Mouse (Mus musculus): Measurements from ENCODE around the gene Tmem132c. TPM values are rescaled to one million over a fixed set of nuclear protein-coding genes. Genes with fewer than 3 reads are reported as not detected.

The Tmem132c gene
- polyA plus RNA-seq, 1 experiment from 2014 or later = 51.8 TPM

GRCm38 (mm10) chr5:127505697-127506096 lies 264.1 kb downstream of the Tmem132c start:
- Histone ChIP-seq H3K27ac (no peak overlapping the region), H3K9ac (no peak overlapping the region), H3K27me3 (no peaks in the 10 kb centered on the region), H3K4me3 (no peak overlapping the region), H3K9me3 (no peaks in the 10 kb centered on the region), H3K36me3 (no peaks in the 10 kb centered on the region), H3K4me1 (no peaks in the 10 kb centered on the region), H3K4me2 (replicated peaks) (no peak overlapping the region)
- WGBS = 79% methylated on average over 6 of the region's 6 CpGs
- no peak for ATAC-seq (ENCODE audit: insufficient number of reproducible peaks, insufficient read depth, low FRiP score, low TSS enrichment)

- ATAC-seq (ENCODE audit: insufficient number of reproducible peaks, insufficient read depth, low FRiP score, low TSS enrichment) = no peak
- H3K27me3 ChIP-seq = no peaks in the 10 kb centered on the region
- H3K27ac ChIP-seq = no peak overlapping the region
- WGBS = 86% methylated on average over 6 of the region's 6 CpGs
- no peaks in the 10 kb centered on the region for H3K36me3 ChIP-seq
- H3K4me2 ChIP-seq (replicated peaks) = no peak overlapping the region
- no peaks in the 10 kb centered on the region for H3K4me1 ChIP-seq
- no peak overlapping the region for H3K9ac ChIP-seq
- H3K4me3 ChIP-seq = no peak overlapping the region
- no peaks in the 10 kb centered on the region for H3K9me3 ChIP-seq
These were observed 270.0 kb downstream of the Tmem132c start for GRCm38 (mm10) chr5:127511653-127512052.

GRCm38 (mm10) chr5:127515960-127516359 lies 274.4 kb downstream of the Tmem132c start:
- no peak for ATAC-seq (ENCODE audit: insufficient number of reproducible peaks, insufficient read depth, low FRiP score, low TSS enrichment)
- Histone ChIP-seq H3K4me2 (replicated peaks) (no peak overlapping the region), H3K4me1 (no peaks in the 10 kb centered on the region), H3K27ac (no peak overlapping the region), H3K36me3 (no peaks in the 10 kb centered on the region), H3K9ac (no peak overlapping the region), H3K27me3 (no peaks in the 10 kb centered on the region), H3K4me3 (no peak overlapping the region), H3K9me3 (no peaks in the 10 kb centered on the region)
- 83% methylated on average over 9 of the region's 9 CpGs for WGBS

DNA sequence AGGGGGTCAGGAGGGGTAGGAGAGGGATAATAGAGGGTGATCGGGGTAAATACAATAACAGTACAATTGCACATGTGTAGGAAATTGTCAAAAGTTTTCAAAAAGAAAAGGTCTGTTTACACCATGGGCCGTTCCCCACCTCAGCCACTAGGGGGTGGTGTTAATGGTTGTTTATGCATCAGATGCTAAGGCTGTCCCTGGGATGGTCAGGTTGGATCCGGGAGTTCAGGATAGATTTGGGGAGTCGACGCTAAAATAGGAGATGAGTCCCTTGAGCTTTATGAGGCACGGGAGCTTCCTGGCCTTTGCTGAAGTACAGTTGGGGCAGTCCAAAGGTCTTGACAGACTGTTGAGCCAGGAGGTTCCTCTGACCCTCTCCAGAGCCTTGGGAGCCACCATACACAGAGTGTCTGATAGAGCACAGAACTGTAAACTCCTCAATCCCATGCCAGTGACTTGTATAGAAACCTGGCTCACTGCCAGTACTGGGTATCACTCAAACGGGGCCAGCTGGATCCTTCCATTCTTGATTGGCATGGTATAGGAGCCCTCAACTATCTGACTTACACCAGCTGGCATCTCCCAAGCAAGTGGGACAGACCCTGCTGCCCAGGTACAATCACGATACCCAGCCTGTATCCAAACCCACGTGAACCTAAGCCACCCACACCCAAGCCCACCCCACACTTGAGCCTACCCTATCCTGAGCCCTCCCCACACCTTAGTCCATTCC lies 281.3 kb downstream of the Tmem132c start:
- Histone ChIP-seq H3K27ac (no peak overlapping the region), H3K36me3 (no peaks in the 10 kb centered on the region), H3K27me3 (no peaks in the 10 kb centered on the region), H3K9ac (no peak overlapping the region), H3K9me3 (no peaks in the 10 kb centered on the region), H3K4me2 (replicated peaks) (no peak overlapping the region), H3K4me1 (no peaks in the 10 kb centered on the region), H3K4me3 (no peak overlapping the region)
- WGBS = 65% methylated on average over 9 of the region's 9 CpGs
- ATAC-seq (ENCODE audit: insufficient number of reproducible peaks, insufficient read depth, low FRiP score, low TSS enrichment) = no peak

DNA sequence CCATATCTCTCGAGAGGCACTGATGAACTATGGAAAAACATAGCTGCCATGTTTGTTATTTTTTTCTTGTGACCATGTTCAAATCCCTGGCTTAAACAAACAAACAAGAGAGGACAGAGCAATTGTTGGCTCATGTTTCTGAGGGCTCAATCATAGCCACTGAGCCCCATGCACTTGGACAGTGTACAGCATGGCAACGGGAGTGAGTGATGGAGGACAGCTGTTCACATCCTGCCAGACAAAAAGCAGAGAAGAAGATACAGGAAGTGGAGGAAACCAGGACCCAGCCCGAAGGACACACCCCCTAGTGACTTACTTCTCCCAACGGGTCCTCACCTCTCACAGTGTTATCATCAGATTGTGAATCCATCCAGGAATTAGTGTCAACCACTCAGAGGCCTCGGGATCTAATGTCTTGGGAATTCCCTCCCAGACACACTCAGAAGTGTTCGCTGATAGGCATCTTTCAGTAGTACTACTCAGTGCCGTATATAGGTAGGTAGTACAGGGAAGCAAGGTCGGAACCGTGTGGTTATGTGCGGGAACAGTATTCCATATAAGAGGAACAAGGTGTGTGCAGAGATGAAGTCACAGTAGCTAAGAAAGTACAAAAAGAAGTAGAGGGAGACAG lies 285.9 kb downstream of the Tmem132c start:
- Histone ChIP-seq H3K4me1 (no peaks in the 10 kb centered on the region), H3K27me3 (no peaks in the 10 kb centered on the region), H3K4me2 (replicated peaks) (no peak overlapping the region), H3K9ac (no peak overlapping the region), H3K4me3 (no peak overlapping the region), H3K27ac (no peak overlapping the region), H3K9me3 (no peaks in the 10 kb centered on the region), H3K36me3 (no peaks in the 10 kb centered on the region)
- WGBS = 80% methylated on average over 10 of the region's 10 CpGs
- ATAC-seq (ENCODE audit: insufficient number of reproducible peaks, insufficient read depth, low FRiP score, low TSS enrichment) = no peak

GRCm38 (mm10) chr5:127537508-127537907 lies 295.9 kb downstream of the Tmem132c start:
- 0 out of 2 replicates have a peak, but pooled peaks cover 2% of the 10 kb centered on the region for H3K36me3 ChIP-seq
- no peaks in the 10 kb centered on the region for H3K9me3 ChIP-seq
- no peak for ATAC-seq (ENCODE audit: insufficient number of reproducible peaks, insufficient read depth, low FRiP score, low TSS enrichment)
- no peak overlapping the region for H3K4me2 ChIP-seq (replicated peaks)
- WGBS = 79% methylated on average over 2 of the region's 2 CpGs
- H3K27me3 ChIP-seq = no peaks in the 10 kb centered on the region
- no peak overlapping the region for H3K9ac ChIP-seq
- H3K27ac ChIP-seq = no peak overlapping the region
- H3K4me1 ChIP-seq = no peaks in the 10 kb centered on the region
- no peak overlapping the region for H3K4me3 ChIP-seq

DNA sequence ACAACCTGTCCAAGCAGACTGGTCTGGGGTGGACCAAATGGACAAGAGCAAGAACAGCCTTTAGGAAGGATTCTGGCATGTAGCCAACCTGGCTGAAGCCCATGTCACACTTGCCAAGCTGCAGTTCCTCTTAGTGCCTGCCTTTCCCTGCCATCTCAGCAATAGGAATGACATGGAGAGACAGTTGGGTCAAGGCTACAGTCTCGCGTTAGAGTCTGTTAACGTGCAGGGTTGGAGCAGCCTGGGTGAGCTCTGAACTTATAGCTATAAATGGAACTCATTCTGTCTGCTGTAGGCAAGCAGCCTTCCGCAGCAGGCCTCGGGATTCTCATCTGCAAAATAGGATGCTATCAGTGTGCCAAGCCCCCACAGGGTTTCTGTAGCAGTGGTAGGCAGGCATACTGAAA lies 305.0 kb downstream of the Tmem132c start:
- Histone ChIP-seq H3K27ac (no peak overlapping the region), H3K9ac (no peak overlapping the region), H3K27me3 (no peaks in the 10 kb centered on the region), H3K36me3 (no peaks in the 10 kb centered on the region), H3K4me3 (no peak overlapping the region), H3K4me2 (replicated peaks) (no peak overlapping the region), H3K4me1 (no peaks in the 10 kb centered on the region), H3K9me3 (no peaks in the 10 kb centered on the region)
- no peak for ATAC-seq (ENCODE audit: insufficient number of reproducible peaks, insufficient read depth, low FRiP score, low TSS enrichment)
- WGBS = 94% methylated on average over 5 of the region's 5 CpGs

GRCm38 (mm10) chr5:127548136-127548535 lies 306.5 kb downstream of the Tmem132c start:
- no peaks in the 10 kb centered on the region for H3K4me1 ChIP-seq
- no peaks in the 10 kb centered on the region for H3K9me3 ChIP-seq
- no peak overlapping the region for H3K4me3 ChIP-seq
- WGBS = 87% methylated on average over 2 of the region's 2 CpGs
- no peaks in the 10 kb centered on the region for H3K27me3 ChIP-seq
- H3K36me3 ChIP-seq = 0 out of 2 replicates have a peak, but pooled peaks cover 2% of the 10 kb centered on the region
- H3K27ac ChIP-seq = no peak overlapping the region
- no peak overlapping the region for H3K9ac ChIP-seq
- no peak overlapping the region for H3K4me2 ChIP-seq (replicated peaks)
- ATAC-seq (ENCODE audit: insufficient number of reproducible peaks, insufficient read depth, low FRiP score, low TSS enrichment) = no peak

DNA sequence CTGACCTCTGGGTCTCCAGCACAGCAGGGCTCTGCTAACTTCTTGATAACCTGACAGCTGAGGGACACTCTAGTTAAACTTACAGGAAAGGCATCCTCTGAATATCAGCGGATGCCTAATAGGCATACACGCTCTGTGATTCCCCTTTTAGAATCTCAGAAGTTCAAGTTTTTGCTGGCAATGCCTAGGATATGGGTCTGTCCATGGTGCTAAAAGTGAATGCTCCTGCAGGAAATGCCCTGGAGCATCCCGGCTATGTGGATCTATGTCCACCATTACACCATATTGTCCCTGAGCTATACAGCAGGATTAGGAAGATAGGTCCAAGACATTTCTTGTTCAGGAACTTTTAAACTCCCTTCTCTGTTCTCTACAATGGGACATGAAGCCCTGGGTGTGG lies 319.5 kb downstream of the Tmem132c start:
- Histone ChIP-seq H3K4me1 (no peaks in the 10 kb centered on the region), H3K27me3 (no peaks in the 10 kb centered on the region), H3K4me2 (replicated peaks) (no peak overlapping the region), H3K27ac (no peak overlapping the region), H3K9me3 (no peaks in the 10 kb centered on the region), H3K36me3 (peaks cover 15% of the 10 kb centered on the region), H3K4me3 (no peak overlapping the region), H3K9ac (no peak overlapping the region)
- ATAC-seq (ENCODE audit: insufficient number of reproducible peaks, insufficient read depth, low FRiP score, low TSS enrichment) = no peak
- WGBS = 86% methylated on average over 3 of the region's 3 CpGs

DNA sequence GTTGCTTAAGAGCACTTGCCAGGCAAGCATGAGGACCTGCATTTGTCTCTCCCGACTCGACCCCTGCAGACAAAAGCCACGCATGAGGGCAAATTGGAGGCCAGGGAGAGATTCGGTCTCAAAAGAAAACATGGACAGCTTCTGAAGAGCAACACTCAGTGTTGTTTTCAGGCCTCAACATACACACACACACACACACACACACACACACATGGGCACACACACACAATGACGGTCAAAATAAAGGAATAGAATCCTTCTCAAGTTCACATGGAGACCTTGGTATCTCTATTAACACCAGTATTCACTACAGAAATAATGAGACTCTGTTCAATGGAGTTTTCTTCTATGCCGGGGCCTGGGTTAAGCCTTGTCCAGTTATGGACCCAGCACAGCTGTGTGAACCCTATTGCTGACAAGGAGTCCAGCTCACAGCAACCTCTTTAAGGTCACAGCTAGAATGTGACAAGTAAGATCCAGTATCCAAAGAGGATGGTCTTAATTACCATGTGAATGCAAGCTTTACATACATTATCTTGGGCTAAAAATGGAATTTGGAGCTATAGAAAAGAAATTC lies 325.6 kb downstream of the Tmem132c start:
- H3K27ac ChIP-seq = no peak overlapping the region
- no peaks in the 10 kb centered on the region for H3K27me3 ChIP-seq
- ATAC-seq (ENCODE audit: insufficient number of reproducible peaks, insufficient read depth, low FRiP score, low TSS enrichment) = no peak
- peaks cover 15% of the 10 kb centered on the region for H3K36me3 ChIP-seq
- H3K4me2 ChIP-seq (replicated peaks) = no peak overlapping the region
- no peak overlapping the region for H3K9ac ChIP-seq
- H3K9me3 ChIP-seq = no peaks in the 10 kb centered on the region
- H3K4me3 ChIP-seq = no peak overlapping the region
- H3K4me1 ChIP-seq = no peaks in the 10 kb centered on the region
- WGBS = 80% methylated on average over 6 of the region's 6 CpGs

GRCm38 (mm10) chr5:127577419-127577818 lies 335.8 kb downstream of the Tmem132c start:
- Histone ChIP-seq H3K9ac (no peak overlapping the region), H3K36me3 (no peaks in the 10 kb centered on the region), H3K9me3 (no peaks in the 10 kb centered on the region), H3K4me3 (no peak overlapping the region), H3K27ac (no peak overlapping the region), H3K4me1 (no peaks in the 10 kb centered on the region), H3K27me3 (no peaks in the 10 kb centered on the region), H3K4me2 (replicated peaks) (no peak overlapping the region)
- WGBS = 53% methylated on average over 8 of the region's 8 CpGs
- ATAC-seq (ENCODE audit: insufficient number of reproducible peaks, insufficient read depth, low FRiP score, low TSS enrichment) = no peak

GRCm38 (mm10) chr5:127583658-127584057 lies 342.1 kb downstream of the Tmem132c start:
- H3K27me3 ChIP-seq = no peaks in the 10 kb centered on the region
- no peaks in the 10 kb centered on the region for H3K9me3 ChIP-seq
- no peaks in the 10 kb centered on the region for H3K36me3 ChIP-seq
- H3K4me1 ChIP-seq = no peaks in the 10 kb centered on the region
- 84% methylated on average over 8 of the region's 8 CpGs for WGBS
- ATAC-seq (ENCODE audit: insufficient number of reproducible peaks, insufficient read depth, low FRiP score, low TSS enrichment) = no peak
- H3K27ac ChIP-seq = no peak overlapping the region
- no peak overlapping the region for H3K9ac ChIP-seq
- no peak overlapping the region for H3K4me3 ChIP-seq
- no peak overlapping the region for H3K4me2 ChIP-seq (replicated peaks)
